Mouse (Mus musculus): ENCODE measurements around the gene Cdcp2. TPM values are rescaled to one million over a fixed set of nuclear protein-coding genes. Genes with fewer than 3 reads are reported as not detected.

Cdcp2 gene
- total and polyA plus RNA-seq, 3 experiments = 6.9 to 16.9 (median 13.4) TPM

DNA sequence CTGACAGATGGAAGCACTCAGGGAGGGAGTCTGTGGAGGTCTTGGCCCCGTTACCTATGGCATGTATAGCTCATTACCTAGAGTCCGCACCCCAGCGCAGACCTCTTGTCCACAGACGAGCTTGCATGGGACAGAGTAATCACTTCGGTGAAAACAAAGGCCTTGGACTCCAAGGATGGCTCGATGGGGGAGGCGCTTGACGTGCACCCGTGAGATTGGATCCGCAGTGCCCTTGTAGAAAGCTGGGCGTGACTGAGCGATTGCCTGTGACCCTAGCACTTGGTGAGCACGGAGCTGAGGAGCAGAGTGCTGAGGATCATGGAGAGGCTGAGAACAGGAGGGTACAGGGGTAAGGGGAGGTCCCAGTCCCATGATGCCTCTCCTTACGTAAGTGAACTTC lies 5.0 kb upstream of the Cdcp2 start:
- DNase-seq (ENCODE audit: extremely low read depth) = no peak
- H3K27me3 ChIP-seq (replicated peaks) = no peaks in the 10 kb centered on the region
- no peaks in the 10 kb centered on the region for H3K79me2 ChIP-seq (replicated peaks; ENCODE audit: control insufficient read depth, extremely low read depth, insufficient read depth, poor library complexity, severe bottlenecking)
- in situ Hi-C loops (cut with MboI; ENCODE audit: low pct_ligation_motif_present, low pct_unique_long_range_greater_than_20kb, low sequenced_read_pairs) (no loop called here), dilution Hi-C loops (cut with MboI; ENCODE audit: extremely low pct_ligation_motif_present, extremely low pct_unique_long_range_greater_than_20kb, low sequenced_read_pairs) (no loop called here)
- no peaks in the 10 kb centered on the region for H3K36me3 ChIP-seq (replicated peaks in 1 of 2; ENCODE audit: control insufficient read depth in 1 of 2, insufficient read depth in 1 of 2, low read length in 1 of 2)
- H3K9me3 ChIP-seq (replicated peaks; ENCODE audit: low read length) = no peaks in the 10 kb centered on the region
- H3K9ac ChIP-seq (ENCODE audit: insufficient read depth, low read depth) = no peak overlapping the region
- peaks cover 24 to 59% of the 10 kb centered on the region in 2 experiments for H3K4me1 ChIP-seq (ENCODE audit: control insufficient read depth in 1 of 2, insufficient read depth in 2 of 2)
- no peak overlapping the region for H3K4me3 ChIP-seq (replicated peaks in 1 of 3; ENCODE audit: low read depth in 2 of 3, low read length in 2 of 3, poor library complexity in 1 of 3)
- H3K4me2 ChIP-seq (ENCODE audit: insufficient read depth, low read depth, poor library complexity, severe bottlenecking) = no peak overlapping the region
- no peak overlapping the region for H3K27ac ChIP-seq (ENCODE audit: insufficient read depth, low read depth)
- TF ChIP-seq RAD21 (IDR thresholded peaks at IDR 0.05; ENCODE audit: low read depth, low read length) (no peak), MYC (IDR thresholded peaks at IDR 0.05; ENCODE audit: low read depth, low read length) (no peak), SMC3 (IDR thresholded peaks at IDR 0.05; ENCODE audit: low read depth, low read length) (no peak)

GRCm38 (mm10) chr4:107094484-107095187 lies 2.1 kb upstream of the Cdcp2 start:
- no peaks in the 10 kb centered on the region for H3K9me3 ChIP-seq (replicated peaks; ENCODE audit: low read length)
- no peaks in the 10 kb centered on the region for H3K79me2 ChIP-seq (replicated peaks; ENCODE audit: control insufficient read depth, extremely low read depth, insufficient read depth, poor library complexity, severe bottlenecking)
- H3K4me1 ChIP-seq (ENCODE audit: control insufficient read depth in 1 of 2, insufficient read depth in 2 of 2) = peaks cover 24 to 65% of the 10 kb centered on the region in 2 experiments
- in situ Hi-C loops (cut with MboI; ENCODE audit: low pct_ligation_motif_present, low pct_unique_long_range_greater_than_20kb, low sequenced_read_pairs) = no loop called here
- DNase-seq (ENCODE audit: extremely low read depth) = peak; percentile 90
- peak overlapping the region; percentile 10; the same call in 1 of the 2 replicates for H3K9ac ChIP-seq (ENCODE audit: insufficient read depth, low read depth)
- peak overlapping the region; percentile 33 to 59 (median 47) for H3K4me3 ChIP-seq (replicated peaks in 1 of 3; ENCODE audit: low read depth in 2 of 3, low read length in 2 of 3, poor library complexity in 1 of 3)
- dilution Hi-C loops (cut with MboI; ENCODE audit: extremely low pct_ligation_motif_present, extremely low pct_unique_long_range_greater_than_20kb, low sequenced_read_pairs) = no loop called here
- H3K4me2 ChIP-seq (ENCODE audit: insufficient read depth, low read depth, poor library complexity, severe bottlenecking) = peak overlapping the region; percentile 25
- peaks cover 0 to 25% of the 10 kb centered on the region in 2 experiments for H3K36me3 ChIP-seq (replicated peaks in 1 of 2; ENCODE audit: control insufficient read depth in 1 of 2, insufficient read depth in 1 of 2, low read length in 1 of 2)
- H3K27ac ChIP-seq (ENCODE audit: insufficient read depth, low read depth) = peak overlapping the region; percentile 62
- H3K27me3 ChIP-seq (replicated peaks) = no peaks in the 10 kb centered on the region
- TF ChIP-seq PAX5 (IDR thresholded peaks at IDR 0.05; ENCODE audit: low read length) (no peak), RCOR1 (conservative IDR thresholded peaks at IDR 0.05; ENCODE audit: low read depth, low read length) (no peak), JUN (IDR thresholded peaks at IDR 0.05; ENCODE audit: insufficient read depth, low read depth, low read length) (peak; percentile 94), BHLHE40 (IDR thresholded peaks at IDR 0.05; ENCODE audit: low read depth, low read length) (peak; percentile 58), RAD21 (IDR thresholded peaks at IDR 0.05; ENCODE audit: low read depth, low read length) (no peak), USF1 (IDR thresholded peaks at IDR 0.05; ENCODE audit: low read depth, low read length) (no peak), KAT2A (IDR thresholded peaks at IDR 0.05; ENCODE audit: insufficient replicate concordance, low read length) (no peak), MEF2A (IDR thresholded peaks at IDR 0.05; ENCODE audit: borderline replicate concordance, low read depth, low read length) (0 out of 2 replicates have a peak, but pooled peaks have one; percentile 15), MYC (IDR thresholded peaks at IDR 0.05; ENCODE audit: low read depth, low read length) (peak; percentile 94), TCF12 (IDR thresholded peaks at IDR 0.05; ENCODE audit: low read depth, low read length) (peak; percentile 82), HCFC1 (IDR thresholded peaks at IDR 0.05; ENCODE audit: low read depth, low read length) (no peak; the same call in 1 of the 2 replicates), MXI1 (IDR thresholded peaks at IDR 0.05; ENCODE audit: low read depth, low read length) (peak; percentile 68), MAFK (IDR thresholded peaks at IDR 0.05; ENCODE audit: insufficient replicate concordance, low read length) (no peak), NRF1 (IDR thresholded peaks at IDR 0.05; ENCODE audit: low read depth, low read length) (peak; percentile 72), POLR2A (IDR thresholded peaks at IDR 0.05; ENCODE audit: low read depth, low read length) (peak; percentile 75), E2F4 (IDR thresholded peaks at IDR 0.05; ENCODE audit: insufficient replicate concordance, low read depth, low read length) (0 out of 2 replicates have a peak, but pooled peaks have one; percentile 25), SIN3A (IDR thresholded peaks at IDR 0.05; ENCODE audit: low read length) (0 out of 2 replicates have a peak, but pooled peaks have one; percentile 45), TBP (conservative IDR thresholded peaks at IDR 0.05; ENCODE audit: low read depth, low read length) (peak; percentile 74; the same call in 1 of the 2 replicates), USF2 (conservative IDR thresholded peaks at IDR 0.05; ENCODE audit: low read depth, low read length) (no peak), ZNF384 (IDR thresholded peaks at IDR 0.05; ENCODE audit: low read depth, low read length) (no peak), IRF4 (IDR thresholded peaks at IDR 0.05; ENCODE audit: low read depth, low read length) (peak; percentile 71), NELFE (IDR thresholded peaks at IDR 0.05; ENCODE audit: low read depth, low read length) (peak; percentile 60; the same call in 1 of the 2 replicates), EP300 (IDR thresholded peaks at IDR 0.05; ENCODE audit: low read length) (peak; percentile 82), UBTF (IDR thresholded peaks at IDR 0.05; ENCODE audit: low read depth, low read length) (no peak), ETS1 (conservative IDR thresholded peaks at IDR 0.05; ENCODE audit: low read depth, low read length) (peak; percentile 47; the same call in 1 of the 2 replicates), POLR2AphosphoS2 (IDR thresholded peaks at IDR 0.05; ENCODE audit: low read depth, low read length) (peak; percentile 52; the same call in 1 of the 2 replicates), CTCF (conservative IDR thresholded peaks at IDR 0.05 in 1 of 2, IDR thresholded peaks at IDR 0.05 in 1 of 2; ENCODE audit: low read depth in 2 of 2, low read length in 2 of 2) (no peak), ELF1 (IDR thresholded peaks at IDR 0.05; ENCODE audit: low read depth, low read length) (peak; percentile 80), CHD1 (IDR thresholded peaks at IDR 0.05; ENCODE audit: low read depth, low read length) (no peak), GABPA (IDR thresholded peaks at IDR 0.05; ENCODE audit: insufficient replicate concordance, low read depth, low read length) (no peak)
